24 mouse cellular contexts compared by ENCODE assay signal in the genomic region with DNA sequence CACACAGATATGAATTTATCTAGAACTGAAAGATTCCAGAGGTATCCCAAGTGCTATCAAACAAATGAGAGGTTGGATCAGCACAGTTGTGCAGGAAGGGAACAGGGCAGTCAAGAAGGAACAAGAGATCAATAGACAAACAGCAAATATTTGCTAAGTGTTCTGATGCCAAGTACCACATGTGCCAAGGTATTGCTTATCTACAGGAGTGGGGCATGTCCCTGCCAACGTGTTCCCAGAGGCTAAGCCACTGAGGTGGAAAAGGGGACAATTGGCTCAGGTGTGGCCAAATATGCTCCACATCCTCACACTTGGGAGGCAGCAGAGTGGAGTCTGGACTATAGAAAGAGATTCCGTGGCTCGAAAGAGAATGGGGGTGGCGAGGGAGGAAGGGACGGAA.
A peak's percentile ranks its signal among the peaks of the same experiment; 100 is the strongest.
DNase-seq lines count a peak whose midpoint lies in the region; ATAC-seq and TF ChIP-seq lines count a peak whose summit lies in the region.
"Had no signal": no experiment of that assay in that cellular context is flagged by ENCODE, and none has a peak within 500 bp of the region (broad histone marks: within the 10 kb centered on the region; RNA-seq: fewer than 3 reads in every experiment).

No protein-coding gene starts in this region.

- H3K27ac ChIP-seq in intestine, embryonic 16.5 days (ENCODE audit: low read length) = no peak overlapping the region
- no peak overlapping the region for H3K27ac ChIP-seq in intestine, postnatal 0 days (ENCODE audit: low read depth, low read length)
- no peak overlapping the region for H3K27ac ChIP-seq in lung, postnatal 0 days (ENCODE audit: low read length)
- H3K27ac ChIP-seq in stomach, embryonic 15.5 days = no peak overlapping the region
- H3K27ac ChIP-seq: heart, embryonic 15.5 days; limb, embryonic 13.5 days; liver, embryonic 14.5 days; midbrain, embryonic 12.5 days had no signal

- no peak overlapping the region for H3K9ac ChIP-seq in intestine, embryonic 16.5 days (ENCODE audit: low read depth, low read length)
- no peak overlapping the region for H3K9ac ChIP-seq in intestine, postnatal 0 days (ENCODE audit: low read depth, low read length)
- H3K9ac ChIP-seq in lung, postnatal 0 days (replicated peaks; ENCODE audit: low read depth) = no peak overlapping the region
- no peak overlapping the region for H3K9ac ChIP-seq in stomach, embryonic 15.5 days
- H3K9ac ChIP-seq: heart, embryonic 15.5 days; limb, embryonic 13.5 days; liver, embryonic 14.5 days; midbrain, embryonic 12.5 days had no signal

- no peaks in the 10 kb centered on the region for H3K9me3 ChIP-seq in intestine, embryonic 16.5 days (ENCODE audit: control insufficient read depth, low read length)
- no peaks in the 10 kb centered on the region for H3K9me3 ChIP-seq in intestine, postnatal 0 days (ENCODE audit: control insufficient read depth)
- no peaks in the 10 kb centered on the region for H3K9me3 ChIP-seq in lung, postnatal 0 days (ENCODE audit: low read length)
- no peaks in the 10 kb centered on the region for H3K9me3 ChIP-seq in stomach, embryonic 15.5 days
- H3K9me3 ChIP-seq: heart, embryonic 15.5 days; limb, embryonic 13.5 days; megakaryocyte, embryonic 14.5 days; midbrain, embryonic 12.5 days had no signal

- no peak overlapping the region for H3K4me3 ChIP-seq in intestine, embryonic 16.5 days (ENCODE audit: low read length)
- no peak overlapping the region for H3K4me3 ChIP-seq in intestine, postnatal 0 days (ENCODE audit: low read depth, low read length)
- H3K4me3 ChIP-seq in lung, postnatal 0 days (ENCODE audit: low read depth, low read length) = no peak overlapping the region
- no peak overlapping the region for H3K4me3 ChIP-seq in stomach, embryonic 15.5 days (replicated peaks)
- H3K4me3 ChIP-seq: erythroblast, embryonic 14.5 days; heart, embryonic 15.5 days; limb, embryonic 13.5 days; megakaryocyte, embryonic 14.5 days; midbrain, embryonic 12.5 days had no signal

- H3K36me3 ChIP-seq in intestine, embryonic 16.5 days (ENCODE audit: control insufficient read depth, insufficient read depth, low read length) = no peaks in the 10 kb centered on the region
- peaks cover 28% of the 10 kb centered on the region for H3K36me3 ChIP-seq in intestine, postnatal 0 days (ENCODE audit: control insufficient read depth, insufficient read depth)
- H3K36me3 ChIP-seq in lung, postnatal 0 days (ENCODE audit: insufficient read depth, low read length) = peaks cover 25% of the 10 kb centered on the region
- H3K36me3 ChIP-seq in stomach, embryonic 15.5 days = 0 out of 2 replicates have a peak, but pooled peaks cover 3% of the 10 kb centered on the region
- H3K36me3 ChIP-seq: heart, embryonic 15.5 days had no signal

- no peak overlapping the region for H3K4me2 ChIP-seq in intestine, embryonic 16.5 days (ENCODE audit: low read depth, low read length)
- H3K4me2 ChIP-seq in intestine, postnatal 0 days (replicated peaks; ENCODE audit: low read depth) = no peak overlapping the region
- H3K4me2 ChIP-seq in lung, postnatal 0 days (replicated peaks; ENCODE audit: low read depth, low read length) = no peak overlapping the region
- no peak overlapping the region for H3K4me2 ChIP-seq in stomach, embryonic 15.5 days
- H3K4me2 ChIP-seq: heart, embryonic 15.5 days; limb, embryonic 13.5 days; midbrain, embryonic 12.5 days had no signal

- H3K27me3 ChIP-seq in intestine, embryonic 16.5 days (replicated peaks; ENCODE audit: control insufficient read depth, insufficient read depth, low read length) = no peaks in the 10 kb centered on the region
- no peaks in the 10 kb centered on the region for H3K27me3 ChIP-seq in intestine, postnatal 0 days (replicated peaks; ENCODE audit: control insufficient read depth, insufficient read depth, low read length)
- no peaks in the 10 kb centered on the region for H3K27me3 ChIP-seq in lung, postnatal 0 days (replicated peaks; ENCODE audit: insufficient read depth, low read length)
- H3K27me3 ChIP-seq in stomach, embryonic 15.5 days (replicated peaks) = no peaks in the 10 kb centered on the region
- H3K27me3 ChIP-seq: heart, embryonic 15.5 days; limb, embryonic 13.5 days; midbrain, embryonic 12.5 days had no signal

- TF ChIP-seq EP300 in lung, postnatal 0 days (IDR thresholded peaks at IDR 0.05) = 0 out of 2 replicates have a peak, but pooled peaks have one; percentile 10

- H3K4me1 ChIP-seq in intestine, embryonic 16.5 days (ENCODE audit: control insufficient read depth, insufficient read depth, low read length) = no peaks in the 10 kb centered on the region
- 0 out of 2 replicates have a peak, but pooled peaks cover 3% of the 10 kb centered on the region for H3K4me1 ChIP-seq in intestine, postnatal 0 days (replicated peaks; ENCODE audit: control insufficient read depth, insufficient read depth, low read length)
- no peaks in the 10 kb centered on the region; the same call in 1 of the 2 replicates for H3K4me1 ChIP-seq in lung, postnatal 0 days (ENCODE audit: insufficient read depth, low read depth, low read length)
- H3K4me1 ChIP-seq in stomach, embryonic 15.5 days = peaks cover 5% of the 10 kb centered on the region; the same call in 1 of the 2 replicates
- H3K4me1 ChIP-seq: heart, embryonic 15.5 days; megakaryocyte, embryonic 14.5 days; midbrain, embryonic 12.5 days had no signal

- DNase-seq in lung, postnatal 0 days (ENCODE audit: low spot score) = no peak
- no peak for DNase-seq in lung, postnatal 4 days
- peak; percentile 70 for DNase-seq in large intestine, adult 2 months (ENCODE audit: low read depth, low spot score)
- DNase-seq: adrenal gland, adult 2 months; adrenal gland, postnatal 36 days; B cell, adult 2 months; cerebellum, adult 2 months; cerebellum, postnatal 14 days; kidney, adult 11 months; kidney, postnatal 14 days; right cerebral cortex, postnatal 25 days; thymus, adult 18-20 months; thymus, postnatal 25 days had no signal

- TF ChIP-seq CTCF in intestine, postnatal 0 days (IDR thresholded peaks at IDR 0.05; ENCODE audit: low read depth) = no peak
- no peak for TF ChIP-seq CTCF in lung, postnatal 0 days (IDR thresholded peaks at IDR 0.05)

- peak; percentile 38; the same call in 1 of the 2 replicates for ATAC-seq in intestine, embryonic 16.5 days
- ATAC-seq in intestine, postnatal 0 days = no peak
- peak; percentile 17; the same call in 1 of the 2 replicates for ATAC-seq in lung, postnatal 0 days
- ATAC-seq in stomach, embryonic 15.5 days (ENCODE audit: insufficient read depth, low FRiP score, low read depth) = peak; percentile 47; the same call in 1 of the 2 replicates
- ATAC-seq: forebrain, embryonic 16.5 days; hindbrain, embryonic 16.5 days had no signal

- WGBS in intestine, embryonic 16.5 days = 82% methylated on average over 3 of the region's 5 CpGs
- WGBS in intestine, postnatal 0 days = 76% methylated on average over 4 of the region's 5 CpGs
- WGBS in lung, postnatal 0 days = 73% methylated on average over 4 of the region's 5 CpGs
- WGBS in large intestine, adult 2 months = 30% methylated on average over 5 of the region's 5 CpGs
- WGBS in stomach, embryonic 15.5 days = 76% methylated on average over 4 of the region's 5 CpGs
